Mouse (Mus musculus) thymus, adult 18-20 months (tissue): ENCODE results near the gene Olfr916.

Experiments
- DNase-seq, 2 experiments: peaks; one replicate each; pipeline ENCODE4 v3.0.0; 2022; ENCODE audit warnings: mixed read lengths in 2 of 2

The Olfr916 gene

DNA sequence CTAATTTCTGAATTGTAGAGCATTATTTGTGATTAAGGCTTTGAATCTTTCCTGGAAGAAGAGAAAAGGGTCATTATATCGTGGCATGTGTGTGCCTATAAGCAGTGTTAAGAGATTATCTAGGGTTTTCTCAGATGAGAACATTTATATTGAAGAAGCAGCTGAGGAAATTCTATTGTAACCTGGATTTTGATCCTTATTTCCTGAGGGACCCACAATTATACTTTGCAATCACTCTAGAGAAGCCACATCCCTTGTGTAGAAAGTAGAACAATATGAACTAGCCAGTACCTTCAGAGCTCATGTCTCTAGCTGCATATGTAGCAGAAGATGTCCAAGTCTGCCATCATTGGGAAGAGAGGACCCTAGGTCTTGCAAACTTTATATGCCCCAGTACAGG, at the start of gene Olfr916:
Gene Olfr916, minus strand, starts transcription at position 101 of the 400 bp plus-strand sequence.
- DNase-seq: no peak

DNA sequence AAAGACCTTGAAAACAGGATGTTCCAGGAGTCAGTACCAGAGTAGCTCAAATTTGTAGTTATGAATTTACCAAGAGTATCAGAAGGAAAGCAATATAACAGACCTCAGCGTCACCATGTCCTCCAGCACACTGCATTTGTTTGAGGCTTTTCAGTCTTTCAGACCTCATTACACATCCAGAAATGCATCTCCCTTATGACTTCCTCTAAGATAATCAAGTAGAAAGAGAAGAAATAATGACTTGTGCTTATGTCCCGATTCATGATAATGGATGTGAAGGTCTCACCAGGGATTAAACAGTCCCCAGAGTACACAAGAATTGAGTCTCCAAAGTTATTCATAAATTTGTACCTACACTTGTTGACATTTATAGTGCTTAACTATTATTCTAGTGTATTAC, 14.8 kb upstream of the Olfr916 start, which contains the start of gene Olfr918:
Gene Olfr918, minus strand, starts transcription at position 101 of the 400 bp plus-strand sequence.
- no peak for DNase-seq

DNA sequence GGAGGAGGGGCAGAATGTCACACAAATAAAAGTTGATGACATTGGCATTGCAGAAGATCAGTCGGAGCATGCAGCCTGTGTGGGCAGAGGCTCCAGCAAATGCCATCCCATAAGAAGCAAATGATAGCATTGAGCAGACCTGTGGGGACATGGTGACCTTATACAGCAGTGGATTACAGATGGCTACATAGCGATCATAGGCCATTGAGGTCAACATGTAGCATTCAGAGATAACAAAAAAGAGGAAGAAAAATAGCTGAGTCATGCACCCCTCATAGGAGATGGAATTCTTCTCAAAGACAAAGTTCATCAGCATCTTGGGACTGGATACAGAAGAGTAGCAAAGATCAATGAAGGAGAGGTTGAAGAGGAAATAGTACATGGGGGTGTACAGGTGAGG, 13.2 kb upstream of the Olfr916 start:
- no peak for DNase-seq

DNA sequence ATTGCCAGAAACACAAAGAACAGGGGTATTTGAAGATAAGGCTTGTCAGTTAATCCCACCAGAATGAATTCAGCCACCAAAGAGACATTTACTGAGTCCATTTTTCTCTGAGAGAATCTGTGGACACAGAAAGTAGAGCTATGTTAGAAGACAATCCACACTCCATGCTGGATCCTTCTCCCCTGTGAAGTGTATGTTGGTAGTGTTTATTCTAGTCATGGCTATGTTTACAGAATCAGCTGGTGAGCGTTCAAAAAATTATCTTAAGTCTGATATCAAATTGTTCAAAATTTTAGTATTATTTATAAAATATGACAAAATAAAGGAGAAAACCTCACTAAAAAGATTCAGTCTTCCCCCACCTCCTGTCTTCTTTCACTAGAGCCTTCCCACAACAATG, 6.1 kb upstream of the Olfr916 start, which contains the start of gene Olfr917:
Gene Olfr917, minus strand, starts transcription at position 101 of the 400 bp plus-strand sequence.
- no peak for DNase-seq

DNA sequence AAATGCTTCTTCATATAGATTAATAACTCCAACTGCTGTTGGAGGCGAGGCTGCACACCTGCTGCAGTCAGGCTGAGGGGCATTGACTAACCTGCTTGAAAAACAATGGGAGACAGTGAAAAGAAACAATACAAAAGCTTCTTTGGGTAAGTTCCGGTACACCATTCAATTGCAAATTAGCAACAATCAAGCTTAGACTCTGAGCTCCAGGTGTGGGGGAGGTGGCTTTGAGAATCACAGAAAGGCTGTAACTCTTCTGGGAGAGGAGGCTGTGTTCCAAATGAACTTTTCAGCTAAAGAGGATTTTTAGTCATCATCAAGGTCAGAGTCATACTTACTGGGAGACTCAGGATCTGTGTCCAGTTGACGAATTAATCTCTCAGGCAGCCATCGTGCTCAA, 27.3 kb downstream of the Olfr916 start:
- no peak for DNase-seq
